Mouse (Mus musculus): Measurements from ENCODE around the gene Erbb4. TPM values are rescaled to one million over a fixed set of nuclear protein-coding genes. Genes with fewer than 3 reads are reported as not detected.
A peak's percentile ranks its signal among the peaks of the same experiment; 100 is the strongest.

The Erbb4 gene
- polyA plus RNA-seq, 1 experiment from 2014 or later = 0.35 TPM

DNA sequence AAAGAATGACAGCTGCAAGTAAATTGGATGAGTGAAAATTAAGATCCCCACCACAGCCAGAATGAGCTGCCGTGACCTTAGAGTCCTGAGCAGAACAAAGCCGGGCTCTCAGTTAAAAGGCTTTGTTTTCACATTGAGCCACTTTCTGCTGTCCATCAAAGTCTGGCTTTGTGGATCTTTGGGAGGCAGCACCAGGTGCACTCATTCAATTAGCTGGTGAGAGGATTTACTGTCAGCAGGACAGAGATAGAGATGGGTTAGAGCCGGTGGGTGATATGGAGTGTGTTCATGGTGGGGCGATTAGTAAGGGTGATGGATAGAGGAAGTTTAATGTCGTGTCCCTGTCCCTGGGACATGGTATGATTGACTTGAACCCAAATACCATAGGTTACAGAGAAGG is 1060.7 kb downstream of the Erbb4 start:
- H3K9me3 ChIP-seq (replicated peaks; ENCODE audit: control insufficient read depth, low read length) = no peaks in the 10 kb centered on the region
- H3K9ac ChIP-seq (ENCODE audit: low read length) = no peak overlapping the region
- H3K36me3 ChIP-seq (ENCODE audit: control insufficient read depth, insufficient read depth, low read length) = no peaks in the 10 kb centered on the region
- 13% methylated on average over 5 of the region's 5 CpGs for WGBS
- H3K4me3 ChIP-seq (replicated peaks; ENCODE audit: low read length) = peak overlapping the region; percentile 26; the same call in 1 of the 2 replicates
- no peak for ATAC-seq (ENCODE audit: insufficient read depth, low FRiP score)
- H3K27me3 ChIP-seq (ENCODE audit: control insufficient read depth, insufficient read depth, low read length) = no peaks in the 10 kb centered on the region
- peak overlapping the region; percentile 41 for H3K4me2 ChIP-seq (ENCODE audit: low read depth, low read length)
- H3K4me1 ChIP-seq (ENCODE audit: control insufficient read depth, insufficient read depth, low read length) = 0 out of 2 replicates have a peak, but pooled peaks cover 3% of the 10 kb centered on the region
- no peak overlapping the region for H3K27ac ChIP-seq (ENCODE audit: low read length)

DNA sequence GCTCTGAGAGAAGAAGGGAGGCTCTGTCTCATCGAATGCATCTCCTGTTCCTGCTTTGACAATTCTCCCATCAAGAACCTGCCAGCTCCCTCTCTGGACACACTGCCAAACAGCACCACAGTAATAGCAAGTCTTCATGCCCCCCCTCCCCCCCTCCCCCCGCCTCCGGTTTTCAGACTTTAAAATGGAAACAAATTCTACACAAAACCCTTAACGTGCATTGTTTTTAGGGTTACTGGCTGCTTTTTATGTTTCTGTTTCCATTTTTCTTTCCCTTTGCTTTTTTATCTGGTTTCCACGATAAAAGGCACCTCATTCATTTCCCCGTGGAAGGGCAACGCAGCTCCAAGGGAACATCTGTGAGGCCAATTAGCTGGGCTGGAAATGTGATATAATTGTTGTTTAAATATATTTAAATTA is 1061.3 kb downstream of the Erbb4 start:
- Histone ChIP-seq H3K4me2 (ENCODE audit: low read depth, low read length) (peak overlapping the region; percentile 41), H3K4me3 (replicated peaks; ENCODE audit: low read length) (peak overlapping the region; percentile 26), H3K27ac (ENCODE audit: low read length) (no peak overlapping the region), H3K9ac (ENCODE audit: low read length) (no peak overlapping the region), H3K36me3 (ENCODE audit: control insufficient read depth, insufficient read depth, low read length) (no peaks in the 10 kb centered on the region), H3K4me1 (ENCODE audit: control insufficient read depth, insufficient read depth, low read length) (0 out of 2 replicates have a peak, but pooled peaks cover 3% of the 10 kb centered on the region), H3K9me3 (replicated peaks; ENCODE audit: control insufficient read depth, low read length) (no peaks in the 10 kb centered on the region), H3K27me3 (ENCODE audit: control insufficient read depth, insufficient read depth, low read length) (no peaks in the 10 kb centered on the region)
- WGBS = 4% methylated on average over 7 of the region's 7 CpGs
- no peak for ATAC-seq (ENCODE audit: insufficient read depth, low FRiP score)

- H3K27me3 ChIP-seq (ENCODE audit: control insufficient read depth, insufficient read depth, low read length) = no peaks in the 10 kb centered on the region
- no peak overlapping the region for H3K9ac ChIP-seq (ENCODE audit: low read length)
- H3K4me2 ChIP-seq (ENCODE audit: low read depth, low read length) = no peak overlapping the region
- H3K36me3 ChIP-seq (ENCODE audit: control insufficient read depth, insufficient read depth, low read length) = no peaks in the 10 kb centered on the region
- no peaks in the 10 kb centered on the region for H3K9me3 ChIP-seq (replicated peaks; ENCODE audit: control insufficient read depth, low read length)
- H3K27ac ChIP-seq (ENCODE audit: low read length) = no peak overlapping the region
- ATAC-seq (ENCODE audit: insufficient read depth, low FRiP score) = no peak
- H3K4me3 ChIP-seq (replicated peaks; ENCODE audit: low read length) = no peak overlapping the region
- H3K4me1 ChIP-seq (ENCODE audit: control insufficient read depth, insufficient read depth, low read length) = no peaks in the 10 kb centered on the region
Observed at GRCm38 (mm10) chr1:68024086-68024940, 1083.5 kb downstream of the Erbb4 start.

GRCm38 (mm10) chr1:68020020-68020419 is 1087.8 kb downstream of the Erbb4 start:
- ATAC-seq (ENCODE audit: insufficient read depth, low FRiP score) = no peak

GRCm38 (mm10) chr1:68019618-68020017 is 1088.2 kb downstream of the Erbb4 start:
- no peaks in the 10 kb centered on the region for H3K36me3 ChIP-seq (ENCODE audit: control insufficient read depth, insufficient read depth, low read length)
- H3K9me3 ChIP-seq (replicated peaks; ENCODE audit: control insufficient read depth, low read length) = no peaks in the 10 kb centered on the region
- H3K27ac ChIP-seq (ENCODE audit: low read length) = no peak overlapping the region
- no peak overlapping the region for H3K4me2 ChIP-seq (ENCODE audit: low read depth, low read length)
- no peak for ATAC-seq (ENCODE audit: insufficient read depth, low FRiP score)
- no peaks in the 10 kb centered on the region for H3K27me3 ChIP-seq (ENCODE audit: control insufficient read depth, insufficient read depth, low read length)
- H3K4me3 ChIP-seq (replicated peaks; ENCODE audit: low read length) = no peak overlapping the region
- no peak overlapping the region for H3K9ac ChIP-seq (ENCODE audit: low read length)
- WGBS = 84% methylated on average over 3 of the region's 3 CpGs
- H3K4me1 ChIP-seq (ENCODE audit: control insufficient read depth, insufficient read depth, low read length) = no peaks in the 10 kb centered on the region

More at GRCm38 (mm10) chr1:68020020-68020419, 1087.8 kb downstream of the Erbb4 start:
- no peaks in the 10 kb centered on the region for H3K9me3 ChIP-seq (replicated peaks; ENCODE audit: control insufficient read depth, low read length)
- H3K4me1 ChIP-seq (ENCODE audit: control insufficient read depth, insufficient read depth, low read length) = no peaks in the 10 kb centered on the region
- no peak overlapping the region for H3K4me2 ChIP-seq (ENCODE audit: low read depth, low read length)
- WGBS = 97% methylated on average over 1 of the region's 1 CpGs
- no peak overlapping the region for H3K9ac ChIP-seq (ENCODE audit: low read length)
- no peaks in the 10 kb centered on the region for H3K27me3 ChIP-seq (ENCODE audit: control insufficient read depth, insufficient read depth, low read length)
- no peaks in the 10 kb centered on the region for H3K36me3 ChIP-seq (ENCODE audit: control insufficient read depth, insufficient read depth, low read length)
- no peak overlapping the region for H3K27ac ChIP-seq (ENCODE audit: low read length)
- H3K4me3 ChIP-seq (replicated peaks; ENCODE audit: low read length) = no peak overlapping the region
